Mouse (Mus musculus) thymus, adult 2 months (tissue): ENCODE data around the gene Mylk.

Experiments used
- CTCF ChIP-seq: fragments of 200-500 bp; IDR thresholded peaks from 2 replicates; pipeline ENCODE4 v1.5.1; 2012; ENCODE audit warnings: mild to moderate bottlenecking, control low read depth, low read length, moderate library complexity, borderline replicate concordance; ENCODE audit not compliant: control insufficient read depth, poor library complexity, insufficient read depth; ENCODE audit errors: extremely low read depth
- POLR2A ChIP-seq: fragments of 200-500 bp; IDR thresholded peaks from 2 replicates; pipeline ENCODE4 v1.6.1; 2012; ENCODE audit warnings: mild to moderate bottlenecking, low read length, control low read depth, moderate library complexity; ENCODE audit not compliant: control insufficient read depth, poor library complexity, insufficient read depth; ENCODE audit errors: extremely low read depth

- TF ChIP-seq CTCF (no peak), POLR2A (no peak)
Observed at GRCm38 (mm10) chr16:34952254-34952653, 207.2 kb downstream of the Mylk start.
